Mouse (Mus musculus) adrenal gland, adult (tissue): ENCODE results near the gene Sprr2h.

Source experiments
- DNase-seq, 2 experiments: peaks; one replicate each; pipeline ENCODE4 v3.0.0; 2022 to 2023; ENCODE audit warnings: low spot score in 1 of 2; ENCODE audit not compliant: inconsistent age in 2 of 2

The Sprr2h gene

GRCm38 (mm10) chr3:92385385-92385784, at the start of gene Sprr2h:
Sprr2h (plus strand) TSS chr3:92385685.
- DNase-seq: no peak

GRCm38 (mm10) chr3:92336278-92336677, 49.2 kb upstream of the Sprr2h start:
- DNase-seq: no peak

- DNase-seq: no peak
Observed at GRCm38 (mm10) chr3:92338840-92339239, 46.6 kb upstream of the Sprr2h start, which contains the start of gene Sprr2d. Sprr2d (plus strand) TSS chr3:92339140.

- no peak for DNase-seq
Observed at GRCm38 (mm10) chr3:92351843-92352242, 33.6 kb upstream of the Sprr2h start, which contains the start of gene Sprr2e. Sprr2e (plus strand) TSS chr3:92352143.

GRCm38 (mm10) chr3:92361619-92362018, 23.9 kb upstream of the Sprr2h start:
- DNase-seq: no peak

- DNase-seq: no peak
Observed at GRCm38 (mm10) chr3:92364887-92365286, 20.6 kb upstream of the Sprr2h start, which contains the start of gene Sprr2f. Sprr2f (plus strand) TSS chr3:92365187.

GRCm38 (mm10) chr3:92373613-92374012, 11.9 kb upstream of the Sprr2h start:
- DNase-seq: no peak

- DNase-seq: peak in 1 of 2 experiments; percentile 48
Observed at GRCm38 (mm10) chr3:92394301-92394700, 8.8 kb downstream of the Sprr2h start.

GRCm38 (mm10) chr3:92407691-92408090, 22.2 kb downstream of the Sprr2h start, which contains the start of gene Sprr2i:
Sprr2i (plus strand) TSS chr3:92407991.
- DNase-seq: no peak

- no peak for DNase-seq
Observed at GRCm38 (mm10) chr3:92417782-92418181, 32.3 kb downstream of the Sprr2h start, which contains the start of gene Sprr2j-ps. Sprr2j-ps (plus strand) TSS chr3:92418082.

- DNase-seq: no peak
Observed at GRCm38 (mm10) chr3:92429323-92429722, 43.8 kb downstream of the Sprr2h start, which contains the start of gene Gm9774. Gm9774 (minus strand) TSS chr3:92429423.

- DNase-seq: no peak
Observed at GRCm38 (mm10) chr3:92432282-92432681, 46.8 kb downstream of the Sprr2h start, which contains the start of gene Sprr2k. Sprr2k (plus strand) TSS chr3:92432582.
